Mouse (Mus musculus) monocyte, adult 5-6 weeks (primary cell): ENCODE results near the gene Zfp358. TPM values are rescaled to one million over a fixed set of nuclear protein-coding genes. Genes with fewer than 3 reads are reported as not detected.

ENCODE experiments used
- ATAC-seq: fragments of 153-309, 156-312 bp; replicated peaks from 2 replicates; pipeline ENCODE4 v1.8.0; 2017; ENCODE audit warnings: mild to moderate bottlenecking; ENCODE audit not compliant: low TSS enrichment, insufficient number of reproducible peaks, severe bottlenecking, poor library complexity, low FRiP score
- total RNA-seq: library from RNA; stranded (forward); fragments of 200-1000, 200-491, 200-594 nt; gene quantifications from 3 replicates; pipeline ENCODE4 v1.2.3, GENCODE M21; 2017

Gene Zfp358
- total RNA-seq, 1 experiment from 2014 or later = 2.7 TPM

DNA sequence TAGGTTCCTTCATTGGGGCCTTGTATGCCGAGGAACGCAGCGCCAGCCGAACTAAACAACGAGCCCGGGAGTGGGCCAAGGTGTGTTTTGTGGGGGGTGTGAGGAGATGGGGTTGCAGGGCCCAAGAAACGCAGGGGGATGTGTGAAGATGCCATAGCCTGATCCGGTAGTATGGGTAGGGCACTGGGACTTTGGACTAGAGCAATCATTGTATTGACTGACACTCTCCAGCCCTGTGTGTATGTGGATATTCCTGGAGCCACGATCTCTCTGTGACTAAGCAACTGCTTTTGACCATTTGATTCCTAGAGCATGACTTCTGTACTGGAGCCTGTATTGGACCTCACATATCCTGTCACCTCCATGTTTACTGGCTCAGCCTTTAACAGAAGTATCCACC is 44.0 kb downstream of the Zfp358 start:
- no peak for ATAC-seq

- ATAC-seq = no peak
Measured at GRCm38 (mm10) chr8:3537666-3538065, 44.7 kb downstream of the Zfp358 start.

GRCm38 (mm10) chr8:3539146-3539545 is 46.2 kb downstream of the Zfp358 start:
- ATAC-seq = no peak

DNA sequence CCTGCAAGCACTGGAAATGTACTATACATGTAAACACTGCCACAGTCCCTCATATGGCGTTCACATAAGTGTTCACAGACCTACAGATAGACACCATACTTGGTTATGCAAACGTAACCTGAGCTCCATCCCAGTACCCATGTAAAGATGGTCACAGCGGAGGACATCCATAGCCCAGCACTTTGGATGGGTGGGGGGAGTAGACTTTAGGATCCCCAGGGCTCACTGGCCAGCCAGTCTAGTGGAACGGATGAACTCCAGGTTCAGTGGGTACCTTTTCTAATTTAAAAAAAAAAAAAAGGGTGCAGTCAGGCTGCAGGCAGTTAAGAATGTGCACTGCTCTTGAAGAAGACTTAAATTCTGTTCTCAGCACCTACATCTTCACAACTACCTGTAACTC is 47.1 kb downstream of the Zfp358 start:
- no peak for ATAC-seq

GRCm38 (mm10) chr8:3546511-3546910 is 53.6 kb downstream of the Zfp358 start:
- no peak for ATAC-seq

Other genes with a start within 250 kb of the Zfp358 start
- gene Insr, start 213.5 kb upstream of the Zfp358 start, total RNA-seq = 11.7 to 14.2 TPM (median 12.6 TPM) in 3 replicates
- gene A430078G23Rik, start 139.7 kb upstream of the Zfp358 start, total RNA-seq = 62.9 to 119 TPM (median 81.1 TPM) in 3 replicates
- 44.8 to 134 TPM (median 53.5 TPM) in 3 replicates for gene Arhgef18, start 100.1 kb upstream of the Zfp358 start, total RNA-seq
- 1.7 to 2.1 TPM in 2 of 3 replicates, not detected in the other for gene Pex11g, start 25.5 kb upstream of the Zfp358 start, total RNA-seq
- gene Tex45, start 22.3 kb upstream of the Zfp358 start, total RNA-seq = 0.29 TPM in 1 of 3 replicates, not detected in the others
- 46.3 to 51.3 TPM (median 48.3 TPM) in 3 replicates for gene Mcoln1, start 7.3 kb downstream of the Zfp358 start, total RNA-seq
- 30.8 to 45.4 TPM (median 31.3 TPM) in 3 replicates for gene Pnpla6, start 22.2 kb downstream of the Zfp358 start, total RNA-seq
- 2.3 TPM in 1 of 3 replicates, not detected in the others for gene C330021F23Rik, start 74.9 kb downstream of the Zfp358 start, total RNA-seq
- gene Camsap3, start 94.2 kb downstream of the Zfp358 start, total RNA-seq = not detected in 3 replicates
- 62.7 to 73.3 TPM (median 67.6 TPM) in 3 replicates for gene Xab2, start 128.2 kb downstream of the Zfp358 start, total RNA-seq
- 127 to 142 TPM (median 131 TPM) in 3 replicates for gene Pet100, start 128.4 kb downstream of the Zfp358 start, total RNA-seq
- gene Pcp2, start 132.4 kb downstream of the Zfp358 start, total RNA-seq = 0.67 to 0.96 TPM in 2 of 3 replicates, not detected in the other
- 132 to 212 TPM (median 174 TPM) in 3 replicates for gene Stxbp2, start 137.8 kb downstream of the Zfp358 start, total RNA-seq
- gene Retn, start 162.6 kb downstream of the Zfp358 start, total RNA-seq = not detected in 3 replicates
- 40.4 to 71.1 TPM (median 68.4 TPM) in 3 replicates for gene Mcemp1, start 172.6 kb downstream of the Zfp358 start, total RNA-seq
- gene Fcor, start 179.2 kb downstream of the Zfp358 start, total RNA-seq = 4.3 to 4.9 TPM in 2 of 3 replicates, not detected in the other
- 24.4 to 30.4 TPM (median 24.6 TPM) in 3 replicates for gene Trappc5, start 183.2 kb downstream of the Zfp358 start, total RNA-seq
- 11.4 to 16.0 TPM (median 11.7 TPM) in 3 replicates for gene Fcer2a, start 201.0 kb downstream of the Zfp358 start, total RNA-seq
- gene Clec4g, start 227.5 kb downstream of the Zfp358 start, total RNA-seq = 1.2 to 1.5 TPM in 2 of 3 replicates, not detected in the other